11 mouse cellular contexts compared by ENCODE assay signal in genomic region chr7:99312671-99313143, GRCm38 (mm10). TPM values are rescaled to one million over a fixed set of nuclear protein-coding genes. Genes with fewer than 3 reads are reported as not detected.
DNase-seq lines count a peak whose midpoint lies in the region; ATAC-seq and TF ChIP-seq lines count a peak whose summit lies in the region.
"Had no signal": no experiment of that assay in that cellular context is flagged by ENCODE, and none has a peak within 500 bp of the region (broad histone marks: within the 10 kb centered on the region; RNA-seq: fewer than 3 reads in every experiment).

No protein-coding gene starts in this region.

- DNase-seq in liver, adult 2 months (ENCODE audit: extremely low read depth, low read depth, low spot score), result peak; percentile 71
- DNase-seq in lung, postnatal 25 days (ENCODE audit: low spot score), result peak; percentile 38
- DNase-seq in retina, embryonic 14.5 days (ENCODE audit: low spot score), result peak; percentile 59
- no peak for DNase-seq in heart, adult 9 months (ENCODE audit: low spot score in 2 of 2)
- DNase-seq in kidney, adult 11 months, result no peak
- DNase-seq in left cerebral cortex, adult 2 months (ENCODE audit: extremely low spot score in 1 of 2, low spot score in 2 of 2), result no peak
- DNase-seq: heart, adult 18-20 months; kidney, postnatal 14 days had no signal

- H3K9me3 ChIP-seq in liver, embryonic 12.5 days (replicated peaks), result no peaks in the 10 kb centered on the region
- H3K9me3 ChIP-seq in forebrain, embryonic 16.5 days (ENCODE audit: control insufficient read depth, low read length), result no peaks in the 10 kb centered on the region
- H3K9me3 ChIP-seq: liver, embryonic 15.5 days had no signal

- no peaks in the 10 kb centered on the region for H3K4me1 ChIP-seq in liver, adult 2 months (ENCODE audit: control insufficient read depth, insufficient read depth, low read length)
- H3K4me1 ChIP-seq in liver, embryonic 12.5 days, result 0 out of 2 replicates have a peak, but pooled peaks cover 5% of the 10 kb centered on the region
- peaks cover 25% of the 10 kb centered on the region for H3K4me1 ChIP-seq in forebrain, embryonic 16.5 days (replicated peaks; ENCODE audit: control insufficient read depth, insufficient read depth, low read length)

- no peak for ATAC-seq in liver, embryonic 12.5 days
- ATAC-seq in forebrain, embryonic 16.5 days, result peak; percentile 80

- no peaks in the 10 kb centered on the region for H3K27me3 ChIP-seq in liver, adult 2 months (ENCODE audit: control insufficient read depth, insufficient read depth, low read length)
- H3K27me3 ChIP-seq in liver, embryonic 12.5 days (replicated peaks), result peaks cover 29% of the 10 kb centered on the region
- H3K27me3 ChIP-seq in forebrain, embryonic 16.5 days (replicated peaks; ENCODE audit: control insufficient read depth, insufficient read depth, low read length), result no peaks in the 10 kb centered on the region

- no peak overlapping the region for H3K9ac ChIP-seq in liver, adult 2 months (ENCODE audit: low read depth, low read length)
- no peak overlapping the region for H3K9ac ChIP-seq in liver, embryonic 12.5 days
- peak overlapping the region; percentile 7; the same call in 1 of the 2 replicates for H3K9ac ChIP-seq in forebrain, embryonic 16.5 days (replicated peaks; ENCODE audit: low read depth, low read length)
- H3K9ac ChIP-seq: liver, embryonic 15.5 days had no signal

- no peaks in the 10 kb centered on the region for H3K79me2 ChIP-seq in liver, adult 2 months (ENCODE audit: control insufficient read depth, insufficient read depth, low read length)

- no peak overlapping the region for H3K27ac ChIP-seq in liver, adult 2 months (replicated peaks; ENCODE audit: insufficient read depth, low read depth, low read length)
- H3K27ac ChIP-seq in liver, embryonic 12.5 days, result no peak overlapping the region
- H3K27ac ChIP-seq in forebrain, embryonic 16.5 days (ENCODE audit: low read length), result peak overlapping the region; percentile 87
- no peak overlapping the region for H3K27ac ChIP-seq in left cerebral cortex, adult 2 months
- H3K27ac ChIP-seq: liver, embryonic 15.5 days had no signal

- TF ChIP-seq POLR2A in liver, adult 2 months (IDR thresholded peaks at IDR 0.05; ENCODE audit: extremely low read depth, insufficient read depth, low read length), result no peak

- intact Hi-C loops in left cerebral cortex, adult 2 months (cut with DNase I), result no loop called here

- no peak overlapping the region for H3K4me2 ChIP-seq in liver, embryonic 12.5 days
- peak overlapping the region; percentile 28 for H3K4me2 ChIP-seq in forebrain, embryonic 16.5 days (ENCODE audit: low read length)
- H3K4me2 ChIP-seq: liver, embryonic 15.5 days had no signal

- TF ChIP-seq CTCF in liver, adult 2 months (IDR thresholded peaks at IDR 0.05; ENCODE audit: low read depth, low read length), result no peak
- TF ChIP-seq CTCF in left cerebral cortex, adult 2 months (IDR thresholded peaks at IDR 0.05), result no peak

- 60% methylated on average over 8 of the region's 8 CpGs for WGBS in liver, adult 2 months
- 57% methylated on average over 8 of the region's 8 CpGs for WGBS in liver, embryonic 12.5 days (ENCODE audit: insufficient replicate concordance)
- 13% methylated on average over 8 of the region's 8 CpGs for WGBS in forebrain, embryonic 16.5 days

- H3K36me3 ChIP-seq in liver, adult 2 months (ENCODE audit: control insufficient read depth, insufficient read depth, low read length), result no peaks in the 10 kb centered on the region
- H3K36me3 ChIP-seq in liver, embryonic 12.5 days, result no peaks in the 10 kb centered on the region
- peaks cover 2% of the 10 kb centered on the region; the same call in 1 of the 2 replicates for H3K36me3 ChIP-seq in forebrain, embryonic 16.5 days (ENCODE audit: control insufficient read depth, insufficient read depth)
- H3K36me3 ChIP-seq: liver, embryonic 15.5 days had no signal

- no peak overlapping the region for H3K4me3 ChIP-seq in liver, adult 2 months (ENCODE audit: insufficient read depth, low read depth, low read length)
- H3K4me3 ChIP-seq in liver, embryonic 12.5 days, result no peak overlapping the region
- H3K4me3 ChIP-seq in forebrain, embryonic 16.5 days (replicated peaks; ENCODE audit: low read length), result no peak overlapping the region
- no peak overlapping the region for H3K4me3 ChIP-seq in left cerebral cortex, adult 2 months
- H3K4me3 ChIP-seq: liver, embryonic 15.5 days had no signal

RNA-seq across cellular contexts. Expression of gene Serpinh1, which starts 40.3 kb away (rescaled TPM):
- total RNA-seq in liver, adult 2 months (2014; rRNA removed), result 16.2 and 22.2 TPM in 2 replicates
- 11.7 and 14.5 TPM in 2 replicates for polyA plus RNA-seq in liver, adult 2 months (2012; rRNA removed)
- polyA plus RNA-seq in liver, embryonic 12.5 days (2016; fragmentation: Nextera tagmentation; extraction: Ambion mirVana), result 249 and 251 TPM in 2 replicates
- 201 and 257 TPM in 2 replicates for polyA plus RNA-seq in forebrain, embryonic 16.5 days (2015; fragmentation: Nextera tagmentation; extraction: Ambion mirVana)
- total RNA-seq in left cerebral cortex, adult 2 months (2021), result 10 to 100 TPM; 22.2 TPM

RNA-seq across cellular contexts. Expression of gene Map6, which starts 45.5 kb away (rescaled TPM):
- not detected in 2 replicates for total RNA-seq in liver, adult 2 months (2014; rRNA removed)
- polyA plus RNA-seq in liver, adult 2 months (2012; rRNA removed), result 0.04 TPM in 1 of 2 replicates, not detected in the other
- polyA plus RNA-seq in liver, embryonic 12.5 days (2016; fragmentation: Nextera tagmentation; extraction: Ambion mirVana), result 0.13 and 0.25 TPM in 2 replicates
- 69.3 and 90.0 TPM in 2 replicates for polyA plus RNA-seq in forebrain, embryonic 16.5 days (2015; fragmentation: Nextera tagmentation; extraction: Ambion mirVana)
- total RNA-seq in left cerebral cortex, adult 2 months (2021), result 100 to 1,000 TPM; 138 to 141 TPM

Comparison
In these comparisons a context has a peak if more than half of its experiments do, and no peak if none do; other contexts are left out.
1. RNA of gene Serpinh1, which starts 40.3 kb away (polyA plus RNA-seq): 249 to 251 TPM in liver, embryonic 12.5 days and 201 to 257 TPM in forebrain, embryonic 16.5 days; 11.7 to 14.5 TPM in liver, adult 2 months; every median in the first group is over 10 times any median in the second.
2. DNase-seq: peak in liver, adult 2 months (single experiment), lung, postnatal 25 days (single experiment) and retina, embryonic 14.5 days (single experiment); none in heart, adult 9 months (0 of 2), kidney, adult 11 months (single experiment) and left cerebral cortex, adult 2 months (0 of 2).
3. RNA of gene Map6, which starts 45.5 kb away (polyA plus RNA-seq): 69.3 to 90.0 TPM in forebrain, embryonic 16.5 days; 0.13 to 0.25 TPM in liver, embryonic 12.5 days and 0.04 TPM in liver, adult 2 months; every median in the first group is over 10 times any median in the second.